Mouse (Mus musculus): Measurements from ENCODE around the gene Dnajb9. TPM values are rescaled to one million over a fixed set of nuclear protein-coding genes. Genes with fewer than 3 reads are reported as not detected.

Dnajb9 gene
- total RNA-seq, 4 experiments from 2014 or later = 43.9 to 48.3 (median 46.4) TPM

Small RNA genes within 50 kb of the gene (microRNA-seq; reads per million reads assigned to microRNA genes)
- gene Mir5627 = not detected

Other genes with a start within 250 kb of the Dnajb9 start
- gene Pnpla8, start 11.0 kb upstream of the Dnajb9 start, total RNA-seq (2022) = 100 to 1,000 TPM; 145 to 156 (median 152) TPM
- gene Nrcam, start 118.6 kb upstream of the Dnajb9 start, total RNA-seq (2022) = under 1 TPM in 3 of 4 experiments, not detected in 1; 0.22 to 0.69 (median 0.55) TPM

Data from heart, adult 8-10 months (tissue).